ENCODE assay signal across 9 mouse cellular contexts in genomic region chr17:64579696-64580095, GRCm38 (mm10). TPM values are rescaled to one million over a fixed set of nuclear protein-coding genes. Genes with fewer than 3 reads are reported as not detected.
DNase-seq lines count a peak whose midpoint lies in the region; ATAC-seq and TF ChIP-seq lines count a peak whose summit lies in the region.
"Had no signal": no experiment of that assay in that cellular context is flagged by ENCODE, and none has a peak within 500 bp of the region (broad histone marks: within the 10 kb centered on the region; RNA-seq: fewer than 3 reads in every experiment).

No protein-coding gene starts in this region.

- no peaks in the 10 kb centered on the region for H3K9me3 ChIP-seq in CH12.LX (replicated peaks; ENCODE audit: low read length)
- no peaks in the 10 kb centered on the region for H3K9me3 ChIP-seq in hindbrain, embryonic 10.5 days
- H3K9me3 ChIP-seq: liver, embryonic 15.5 days had no signal

- no peaks in the 10 kb centered on the region for H3K36me3 ChIP-seq in CH12.LX (replicated peaks in 1 of 2; ENCODE audit: control insufficient read depth in 1 of 2, insufficient read depth in 1 of 2, low read length in 1 of 2)
- no peaks in the 10 kb centered on the region for H3K36me3 ChIP-seq in hindbrain, embryonic 10.5 days
- H3K36me3 ChIP-seq: liver, embryonic 15.5 days had no signal

- DNase-seq in 416B (ENCODE audit: low read depth): peak; percentile 11
- no peak for DNase-seq in CH12.LX (ENCODE audit: extremely low read depth)
- DNase-seq in lung, postnatal 14 days: peak; percentile 30
- DNase-seq in thymus, postnatal 0 days (ENCODE audit: low spot score): peak; percentile 77
- no peak for DNase-seq in Muller cell, postnatal 12 days (ENCODE audit: inconsistent ontology term)
- DNase-seq in adrenal gland, postnatal 10 days: no peak
- DNase-seq in hindbrain, embryonic 10.5 days (ENCODE audit: low spot score): no peak

- no peak overlapping the region for H3K4me2 ChIP-seq in CH12.LX (ENCODE audit: insufficient read depth, low read depth, poor library complexity, severe bottlenecking)
- H3K4me2 ChIP-seq: liver, embryonic 15.5 days had no signal

- TF ChIP-seq CTCF in CH12.LX (conservative IDR thresholded peaks at IDR 0.05 in 1 of 2, IDR thresholded peaks at IDR 0.05 in 1 of 2; ENCODE audit: low read depth in 2 of 2, low read length in 2 of 2): no peak

- no peak overlapping the region for H3K4me3 ChIP-seq in CH12.LX (replicated peaks in 1 of 3; ENCODE audit: low read depth in 2 of 3, low read length in 2 of 3, poor library complexity in 1 of 3)
- no peak overlapping the region for H3K4me3 ChIP-seq in hindbrain, embryonic 10.5 days
- H3K4me3 ChIP-seq: liver, embryonic 15.5 days had no signal

- H3K79me2 ChIP-seq in CH12.LX (replicated peaks; ENCODE audit: control insufficient read depth, extremely low read depth, insufficient read depth, poor library complexity, severe bottlenecking): no peaks in the 10 kb centered on the region

- TF ChIP-seq EP300 in CH12.LX (IDR thresholded peaks at IDR 0.05; ENCODE audit: low read length): no peak

- H3K4me1 ChIP-seq in CH12.LX (ENCODE audit: control insufficient read depth in 1 of 2, insufficient read depth in 2 of 2): peaks cover 0 to 3% of the 10 kb centered on the region in 2 experiments; a peak in 3 of 4 replicates
- 0 out of 2 replicates have a peak, but pooled peaks cover 9% of the 10 kb centered on the region for H3K4me1 ChIP-seq in hindbrain, embryonic 10.5 days (replicated peaks)

- no peak overlapping the region for H3K9ac ChIP-seq in CH12.LX (ENCODE audit: insufficient read depth, low read depth)
- H3K9ac ChIP-seq: liver, embryonic 15.5 days had no signal

- no peak for TF ChIP-seq POLR2A in CH12.LX (IDR thresholded peaks at IDR 0.05; ENCODE audit: low read depth, low read length)

- 84% methylated on average over 8 of the region's 8 CpGs for WGBS in hindbrain, embryonic 10.5 days

- in situ Hi-C loops in CH12.LX (cut with MboI; ENCODE audit: low pct_ligation_motif_present, low pct_unique_long_range_greater_than_20kb, low sequenced_read_pairs): no loop called here

- H3K27ac ChIP-seq in CH12.LX (ENCODE audit: insufficient read depth, low read depth): no peak overlapping the region
- H3K27ac ChIP-seq in hindbrain, embryonic 10.5 days: no peak overlapping the region
- H3K27ac ChIP-seq: liver, embryonic 15.5 days had no signal

- H3K27me3 ChIP-seq in CH12.LX (replicated peaks): no peaks in the 10 kb centered on the region
- no peaks in the 10 kb centered on the region for H3K27me3 ChIP-seq in hindbrain, embryonic 10.5 days (ENCODE audit: insufficient read depth, poor library complexity, severe bottlenecking)

- peak; percentile 70 for ATAC-seq in hematopoietic stem cell, adult 5-6 weeks (replicated peaks in 1 of 2; ENCODE audit: insufficient read depth in 1 of 2, low FRiP score in 2 of 2, low TSS enrichment in 1 of 2, low read depth in 1 of 2, poor library complexity in 2 of 2, severe bottlenecking in 2 of 2)

- dilution Hi-C loops in CH12.LX (cut with MboI; ENCODE audit: extremely low pct_ligation_motif_present, extremely low pct_unique_long_range_greater_than_20kb, low sequenced_read_pairs): no loop called here

- TF ChIP-seq RAD21 in CH12.LX (IDR thresholded peaks at IDR 0.05; ENCODE audit: low read depth, low read length): no peak

TF ChIP-seq in CH12.LX, 34 proteins besides CTCF, POLR2A, EP300 and RAD21:
- TF ChIP-seq MAX (IDR thresholded peaks at IDR 0.05; ENCODE audit: low read length): no peak
- peak; percentile 47; the same call in 1 of the 2 replicates for TF ChIP-seq ZNF384 (IDR thresholded peaks at IDR 0.05; ENCODE audit: low read depth, low read length)
- 0 out of 2 replicates have a peak, but pooled peaks have one; percentile 18 for TF ChIP-seq BHLHE40 (IDR thresholded peaks at IDR 0.05; ENCODE audit: low read depth, low read length)

RNA-seq across cellular contexts. Expression of gene Man2a1, which starts 20.8 kb away (rescaled TPM):
- total RNA-seq in CH12.LX (2012; rRNA removed) (7.9 and 12.3 TPM in 2 replicates), CH12.LX (2014; rRNA removed) (11.9 and 12.5 TPM in 2 replicates)
- polyA plus RNA-seq in CH12.LX (2012; ENCODE audit: insufficient read length, low read depth): 11.6 and 15.4 TPM in 2 replicates
- total RNA-seq in hematopoietic stem cell, adult 5-6 weeks (2017): 18.6 and 19.4 TPM in 2 replicates
- 9.9 and 13.9 TPM in 2 replicates for polyA plus RNA-seq in thymus, postnatal 0 days (2015; fragmentation: Nextera tagmentation; extraction: Ambion mirVana)
- total RNA-seq in adrenal gland, postnatal 10 days (2021): 100 to 1,000 TPM in 1 of 2 experiments, 10 to 100 TPM in 1; 87.4 to 125 TPM
- 3.2 and 5.0 TPM in 2 replicates for polyA plus RNA-seq in hindbrain, embryonic 10.5 days (2016; fragmentation: Nextera tagmentation; extraction: Ambion mirVana)

Comparison
In these comparisons a context has a peak if more than half of its experiments do, and no peak if none do; other contexts are left out.
1. DNase-seq: peak in 416B (single experiment), lung, postnatal 14 days (single experiment) and thymus, postnatal 0 days (single experiment); none in CH12.LX (single experiment), Muller cell, postnatal 12 days (single experiment), adrenal gland, postnatal 10 days (single experiment) and hindbrain, embryonic 10.5 days (single experiment).